Mouse (Mus musculus) brain, embryonic 18.5 days (tissue): Measurements from ENCODE around the gene Glt28d2.

Experiments
- DNase-seq: peaks from one replicate; pipeline ENCODE4 v3.0.0-alpha.2; 2012; ENCODE audit warnings: low read depth, low spot score

Gene Glt28d2

DNA sequence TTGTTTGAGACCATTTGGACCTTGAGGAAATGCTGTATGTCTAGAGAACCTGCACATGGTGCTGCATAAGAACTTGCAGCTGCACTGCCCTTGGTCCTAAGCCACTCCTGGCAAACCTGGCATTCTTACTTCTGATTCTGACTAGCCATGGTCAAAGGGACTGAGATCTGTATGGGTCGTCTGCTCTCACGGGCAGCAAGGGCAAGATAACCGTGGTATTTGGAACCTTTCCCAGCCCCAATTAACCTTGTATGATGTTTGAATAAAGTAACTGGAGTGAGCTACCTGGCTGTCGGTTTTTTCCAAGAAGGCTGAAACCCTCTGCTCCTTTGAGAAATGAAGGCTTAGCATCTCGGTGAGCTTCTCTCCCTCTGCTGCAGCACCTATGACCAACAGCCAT is 8.4 kb downstream of the Glt28d2 start:
- DNase-seq = no peak

DNA sequence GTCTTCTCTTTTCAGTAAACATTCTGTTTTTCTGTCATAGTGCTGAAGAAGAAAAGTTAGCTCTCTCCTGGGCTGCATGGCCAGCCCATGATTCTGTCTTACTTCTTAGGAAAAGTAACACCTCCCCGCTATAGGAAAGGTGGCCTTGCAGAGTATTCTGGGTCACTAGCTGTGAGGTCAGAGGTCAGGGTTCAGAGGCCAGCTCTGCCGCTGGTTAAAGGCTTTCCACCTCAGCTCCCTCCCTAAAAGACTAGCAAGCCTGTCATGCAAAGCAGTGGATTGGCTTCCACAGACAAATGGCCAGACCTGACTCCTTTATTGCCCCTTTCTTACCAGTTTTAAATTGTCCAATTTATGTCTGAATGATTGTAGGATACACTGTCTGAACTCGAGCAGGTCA is 23.3 kb downstream of the Glt28d2 start:
- DNase-seq = no peak

DNA sequence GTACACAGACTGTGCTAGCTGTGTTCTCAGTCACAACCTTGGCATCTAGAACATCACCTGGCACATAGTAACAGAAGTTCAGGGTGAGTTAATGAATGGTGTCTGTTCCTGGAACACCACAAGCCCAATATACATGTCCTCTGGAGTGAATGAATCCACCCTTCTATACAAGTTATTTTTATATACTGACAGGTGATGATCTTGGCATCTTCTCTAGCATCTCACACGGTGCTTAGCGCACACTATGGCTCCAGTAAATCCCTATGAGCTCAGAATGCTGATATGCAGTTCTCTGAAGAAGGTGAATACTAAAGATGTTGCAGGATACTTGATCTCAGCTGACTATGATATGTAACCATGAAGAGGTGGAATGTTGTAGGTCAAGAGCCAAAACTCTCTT is 24.4 kb downstream of the Glt28d2 start:
- no peak for DNase-seq

DNA sequence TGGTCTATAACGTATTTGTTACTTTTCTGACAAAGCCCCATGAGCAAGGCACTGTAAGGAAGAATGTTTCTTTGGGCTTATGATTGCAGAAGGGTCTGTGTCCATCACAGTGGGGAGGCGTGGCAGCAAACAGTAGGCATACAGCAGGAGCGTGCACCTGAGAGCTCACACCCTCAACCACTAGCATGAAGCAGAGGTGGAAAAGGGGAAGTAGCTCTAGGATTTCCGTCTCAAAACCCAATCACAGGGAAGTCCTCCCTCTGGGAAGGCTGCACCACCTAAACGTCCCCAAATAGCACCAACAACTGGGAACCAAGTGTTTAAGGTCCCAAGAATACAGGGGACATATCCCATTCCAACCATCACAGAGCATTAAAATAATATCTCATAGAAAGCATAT is 26.3 kb downstream of the Glt28d2 start:
- no peak for DNase-seq

DNA sequence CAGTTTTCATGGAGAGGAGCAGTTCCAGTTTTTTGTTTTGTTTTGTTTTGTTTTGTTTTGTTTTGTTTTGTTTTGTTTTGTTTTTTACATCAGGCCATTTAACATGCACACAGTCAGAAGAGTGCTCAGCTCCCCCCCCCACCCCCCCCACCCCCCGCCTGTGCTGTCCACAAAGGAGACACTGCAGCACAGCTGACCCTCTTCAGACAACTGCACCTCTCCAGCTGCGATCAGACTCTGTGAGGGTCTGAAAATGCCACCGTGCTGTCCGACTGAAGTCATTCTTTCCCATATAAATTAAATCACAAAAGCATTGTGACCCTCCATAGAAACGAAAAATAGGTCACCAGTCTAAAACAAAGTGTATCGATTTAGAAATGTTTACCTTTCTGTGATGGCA is 28.0 kb downstream of the Glt28d2 start:
- DNase-seq = no peak

DNA sequence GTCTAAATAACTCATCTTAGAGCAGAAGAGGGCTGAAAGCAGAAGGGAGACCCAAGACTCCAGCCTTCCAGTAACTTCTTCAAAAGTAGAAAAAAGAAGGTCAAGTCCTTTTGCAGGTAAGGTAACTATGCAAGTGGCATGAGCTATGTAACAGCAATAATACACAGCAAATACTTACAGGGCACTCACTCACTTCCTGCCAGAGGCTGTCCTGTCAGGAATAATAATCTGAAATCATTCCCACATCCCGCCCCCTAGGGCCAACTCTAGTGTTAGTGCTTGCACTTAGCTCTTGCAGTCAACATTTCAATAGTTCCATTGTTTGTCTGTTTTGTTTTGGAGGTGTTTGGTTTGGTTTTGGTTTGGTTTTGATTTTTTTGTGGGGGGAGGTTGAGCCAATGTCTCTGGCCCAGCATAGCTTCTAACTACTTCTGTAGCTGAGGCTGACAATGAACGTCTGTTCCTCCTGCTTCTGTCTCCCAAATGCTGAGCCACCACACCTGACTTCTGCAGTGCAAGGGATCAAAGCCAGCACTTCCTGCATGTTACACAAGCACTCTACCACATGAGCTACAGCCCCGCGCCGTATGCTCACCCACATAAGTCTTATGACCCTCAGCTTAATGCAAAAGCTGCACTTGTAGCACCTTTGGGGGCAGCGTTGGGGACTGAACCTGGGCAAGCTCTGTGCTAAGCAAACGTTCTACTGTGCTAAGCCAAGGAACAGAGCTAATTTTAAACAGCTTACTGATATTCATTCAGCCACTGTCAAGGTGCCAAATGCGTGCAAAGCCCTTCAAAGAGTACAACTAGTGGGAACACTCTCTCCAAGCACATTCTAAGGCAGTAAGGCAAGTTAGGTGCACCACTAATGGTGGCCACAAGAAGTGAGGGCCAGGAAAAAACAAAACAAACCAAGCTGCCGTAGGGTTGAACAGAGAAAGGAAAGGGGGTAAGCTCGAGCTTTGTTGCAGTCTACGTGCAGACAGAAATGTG is 28.9 kb downstream of the Glt28d2 start:
- no peak for DNase-seq

DNA sequence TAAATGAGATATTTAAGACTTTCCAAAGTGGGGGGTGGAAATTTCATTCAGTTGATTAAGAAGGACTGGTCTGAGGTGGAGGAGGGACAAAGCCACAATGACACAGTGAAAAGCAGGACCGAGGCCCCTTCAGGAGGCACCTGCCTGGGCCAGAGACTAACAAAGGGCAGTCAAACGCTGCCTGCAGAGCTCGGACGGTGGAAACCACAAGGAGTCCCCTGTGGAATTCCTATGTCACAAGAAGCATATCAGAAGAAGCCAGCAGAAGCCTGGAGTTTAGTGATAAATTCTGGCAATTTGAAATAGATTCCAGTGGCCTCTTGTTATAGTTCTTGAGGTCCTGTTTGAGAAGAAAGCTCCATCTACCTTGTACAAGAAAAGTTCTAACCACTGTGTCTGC is 30.2 kb downstream of the Glt28d2 start:
- no peak for DNase-seq

DNA sequence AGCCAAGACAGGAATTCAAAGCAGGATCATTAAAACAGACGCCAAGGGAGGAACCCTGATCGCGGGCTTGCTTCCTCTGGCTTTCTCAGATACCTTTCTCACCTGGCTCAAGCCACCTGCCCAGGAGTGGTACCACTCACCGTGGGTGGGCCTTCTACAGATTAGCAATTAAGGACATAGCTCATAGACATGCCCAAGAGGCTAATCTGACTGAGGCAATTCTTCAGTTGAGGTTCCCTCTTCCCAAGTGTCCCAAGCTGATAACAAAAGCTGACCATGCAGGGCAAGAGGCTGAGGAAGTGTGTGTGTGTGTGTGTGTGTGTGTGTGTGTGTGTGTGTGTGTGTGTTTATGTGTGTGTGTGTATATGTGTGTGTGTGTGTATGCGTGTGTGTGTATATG is 31.4 kb downstream of the Glt28d2 start:
- no peak for DNase-seq

DNA sequence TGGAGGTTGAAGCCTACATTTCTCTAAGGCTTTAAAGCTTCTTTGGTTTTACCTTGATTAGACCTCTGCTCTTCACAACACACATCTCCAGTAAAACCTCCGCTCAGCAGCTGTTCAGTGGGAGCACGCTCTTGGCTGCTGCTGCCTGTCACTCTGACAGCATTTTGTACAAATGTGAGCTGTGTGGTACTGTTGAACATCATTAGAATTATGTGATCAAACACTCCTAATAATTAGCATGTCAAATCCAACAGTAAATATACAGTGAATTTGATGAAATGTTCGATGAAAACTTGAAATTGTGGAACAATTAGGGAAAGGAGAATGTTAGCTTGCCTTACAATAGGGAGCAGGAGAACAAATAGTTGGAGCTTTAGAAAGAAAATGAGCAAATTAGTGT is 32.3 kb downstream of the Glt28d2 start:
- DNase-seq = no peak

DNA sequence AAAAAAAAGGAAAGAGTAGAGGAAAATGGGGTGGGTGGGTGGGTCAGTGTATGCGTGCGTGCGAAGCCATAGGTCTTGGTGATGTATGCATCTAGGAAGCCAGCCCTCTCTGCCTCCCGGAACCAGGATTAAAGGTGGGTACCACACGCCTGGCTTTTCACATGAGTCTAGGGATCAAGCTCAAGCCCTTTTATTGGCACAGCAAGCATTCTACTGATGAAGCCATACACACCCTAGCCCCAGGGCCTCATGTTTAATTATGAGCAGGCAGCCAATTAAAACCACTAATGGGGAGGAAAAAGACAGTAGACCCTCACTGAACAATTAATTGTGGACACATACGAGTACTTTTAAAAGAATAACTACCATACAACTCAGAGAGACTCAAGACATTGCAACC is 33.2 kb downstream of the Glt28d2 start:
- no peak for DNase-seq

DNA sequence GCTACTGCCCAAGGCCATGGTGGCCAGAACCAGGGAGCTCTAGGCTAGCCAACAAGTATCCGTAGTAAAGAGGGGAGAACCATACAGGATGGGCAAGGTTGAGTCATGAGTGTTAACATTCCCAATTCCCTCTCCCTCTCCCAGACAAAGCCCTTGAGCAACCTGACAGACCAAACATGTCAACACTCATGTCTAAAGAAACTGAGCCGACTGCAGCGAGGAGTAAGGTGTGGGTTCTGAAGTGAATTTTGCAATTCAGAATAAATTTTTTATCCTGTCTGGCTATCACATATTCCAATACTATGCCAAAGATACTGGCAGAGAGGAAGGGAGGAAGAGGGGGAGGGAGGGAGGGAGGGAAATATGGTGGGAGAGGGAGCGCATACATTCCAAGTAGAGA is 33.6 kb downstream of the Glt28d2 start:
- DNase-seq = peak; percentile 42

DNA sequence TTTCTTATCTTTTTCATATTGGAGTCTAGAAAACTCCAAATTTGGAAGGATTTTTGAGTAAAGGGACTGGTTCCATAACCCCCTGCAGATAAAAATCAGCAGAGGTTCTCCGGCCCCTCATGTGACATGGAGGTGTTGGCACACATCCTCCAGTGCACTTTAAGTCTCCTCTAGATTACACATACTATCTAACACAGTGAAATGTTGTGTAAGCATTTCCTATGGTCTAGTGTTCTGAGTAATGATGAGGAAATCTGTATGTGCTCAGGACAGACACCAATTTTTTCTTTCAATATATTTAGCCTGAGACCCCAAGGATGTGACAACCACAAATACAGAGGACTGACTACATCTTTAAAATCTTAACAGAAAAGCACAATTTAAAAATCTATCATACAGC is 37.2 kb downstream of the Glt28d2 start:
- DNase-seq = no peak

DNA sequence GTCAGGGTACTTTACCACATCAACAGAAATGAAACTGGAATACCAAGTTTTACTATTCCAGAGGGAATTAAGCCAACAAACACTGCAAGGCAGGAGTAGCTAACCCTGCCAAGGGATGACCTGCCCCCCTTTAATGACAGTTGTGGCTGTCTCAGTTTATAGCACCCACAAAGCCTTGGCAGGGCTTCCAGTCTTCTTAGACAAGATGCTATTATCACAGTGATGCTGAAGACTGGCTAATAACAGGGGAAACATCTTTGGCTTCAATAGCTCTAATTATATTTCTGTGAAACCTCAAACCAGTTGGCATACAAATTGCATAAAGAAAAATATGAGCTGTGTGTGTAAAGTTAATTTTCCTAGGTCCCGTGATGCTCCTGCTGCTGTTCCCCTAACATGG is 41.0 kb downstream of the Glt28d2 start:
- DNase-seq = no peak

DNA sequence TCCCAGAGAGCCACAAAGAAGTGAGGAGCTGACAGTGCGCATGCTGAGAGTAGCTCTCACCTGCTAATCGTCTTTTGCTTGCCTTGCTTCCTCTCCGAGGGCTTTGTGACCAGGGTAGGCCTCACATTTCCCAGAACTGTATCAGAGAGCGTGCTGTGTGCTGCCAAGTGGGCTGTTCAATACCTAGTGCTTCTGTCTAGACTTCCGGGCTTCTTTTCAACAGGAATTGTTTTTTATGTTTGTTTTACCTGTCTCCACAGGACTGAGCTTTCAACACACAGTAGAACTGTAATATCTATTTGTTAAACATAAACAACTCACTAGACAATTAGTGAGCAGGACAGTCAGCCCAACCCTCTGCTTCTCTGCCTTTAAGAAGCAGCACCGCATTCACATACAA is 42.0 kb downstream of the Glt28d2 start:
- DNase-seq = no peak

DNA sequence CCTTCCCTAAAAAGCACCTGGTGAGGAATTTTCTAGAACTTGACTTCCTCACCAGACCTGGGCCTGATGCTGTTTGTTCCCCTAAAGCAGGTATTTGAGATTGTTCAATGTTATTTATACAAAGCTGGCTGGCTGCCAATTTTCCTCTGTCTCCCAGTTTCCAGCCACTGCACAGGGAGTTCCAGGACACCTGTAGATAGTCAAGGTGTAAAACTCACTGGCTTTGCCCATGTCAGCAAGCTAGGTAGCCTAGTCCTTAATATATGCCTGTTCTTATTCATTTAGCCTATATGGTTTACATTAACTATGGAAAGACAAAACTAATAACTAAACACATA is 44.5 kb downstream of the Glt28d2 start:
- DNase-seq = no peak

DNA sequence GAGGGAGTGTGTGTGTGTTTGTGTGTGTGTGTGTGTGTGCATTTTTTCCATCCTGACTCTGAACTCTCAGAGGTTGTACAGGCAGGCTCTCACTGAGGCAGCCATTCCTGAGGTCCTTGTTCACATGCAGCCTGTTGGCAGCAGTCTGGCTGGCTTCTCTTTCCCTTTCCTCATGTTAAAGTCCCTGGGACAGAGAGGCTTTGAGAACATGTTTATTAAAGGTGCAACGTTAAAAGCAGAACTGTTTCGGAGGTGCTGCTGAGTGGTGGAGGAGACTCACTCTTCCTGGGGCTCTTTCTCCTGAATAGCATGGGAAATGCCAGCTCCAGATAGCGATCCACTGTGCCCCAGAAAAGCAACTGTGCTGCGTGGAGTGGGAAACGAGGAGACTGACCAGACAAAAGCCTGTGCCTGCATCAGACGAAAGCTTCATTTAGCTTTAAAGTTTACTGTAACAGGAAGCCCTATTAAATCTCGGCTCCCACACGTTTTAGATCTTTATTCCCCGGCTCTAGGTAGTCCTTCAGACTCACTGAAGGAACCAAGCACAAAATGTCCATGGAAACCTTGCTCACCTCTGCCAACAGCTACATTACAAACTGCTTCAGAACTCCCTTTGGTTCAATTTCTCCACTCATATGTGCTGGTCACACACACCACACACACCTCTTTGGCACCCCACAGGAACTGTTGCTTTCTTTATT is 45.0 kb downstream of the Glt28d2 start:
- DNase-seq = no peak

DNA sequence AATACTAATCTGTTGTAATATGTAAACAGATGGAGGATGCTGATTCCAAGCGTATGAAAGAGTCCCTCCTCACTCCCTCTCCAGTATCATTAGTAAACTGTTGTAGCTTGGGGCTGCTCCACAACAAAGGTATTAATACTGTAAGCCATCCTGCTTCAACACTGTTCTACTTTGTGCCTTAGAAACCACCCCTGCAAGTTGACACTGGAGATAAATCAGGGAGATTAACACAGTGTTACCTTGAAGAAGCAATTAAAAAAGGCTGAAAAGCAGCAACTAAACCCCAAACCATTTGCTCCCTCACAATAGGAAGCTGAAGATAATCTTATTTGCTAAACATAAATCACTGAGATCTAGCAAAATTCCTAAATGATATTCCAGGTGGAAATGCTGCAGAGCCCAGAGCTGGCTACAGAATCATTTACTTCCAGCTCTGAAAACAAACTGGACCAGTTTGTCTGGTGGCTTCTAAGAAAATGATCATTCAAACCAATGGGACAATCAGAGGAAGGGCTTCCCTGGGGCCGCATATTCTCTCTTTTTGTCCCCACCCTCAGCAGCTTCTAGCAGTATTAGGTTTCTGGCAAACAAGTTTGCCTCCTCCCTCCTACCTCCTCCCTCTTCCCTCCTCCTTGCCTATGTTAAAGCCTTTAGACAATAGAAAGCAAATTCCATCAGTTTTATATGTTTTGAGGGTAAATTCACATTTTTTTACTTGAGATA is 45.7 kb downstream of the Glt28d2 start:
- no peak for DNase-seq

DNA sequence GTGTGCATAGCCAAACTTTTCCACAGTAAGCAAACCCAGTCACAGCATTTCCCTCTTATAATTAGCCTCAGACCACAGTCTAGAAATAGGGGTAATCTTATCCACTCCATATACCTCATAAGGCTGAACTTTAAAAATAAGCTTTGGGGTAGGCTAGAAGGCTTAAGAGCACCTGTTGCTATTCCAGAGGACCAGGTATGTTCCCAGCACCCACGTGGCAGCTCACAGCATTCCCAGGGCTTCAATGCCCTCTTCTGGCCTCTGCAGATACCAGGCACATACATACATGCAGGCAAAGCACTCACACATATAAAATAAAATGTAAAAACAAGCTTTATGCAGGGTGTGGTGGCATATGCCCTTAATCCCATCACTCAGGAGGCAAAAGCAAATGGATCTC is 53.7 kb downstream of the Glt28d2 start:
- no peak for DNase-seq

DNA sequence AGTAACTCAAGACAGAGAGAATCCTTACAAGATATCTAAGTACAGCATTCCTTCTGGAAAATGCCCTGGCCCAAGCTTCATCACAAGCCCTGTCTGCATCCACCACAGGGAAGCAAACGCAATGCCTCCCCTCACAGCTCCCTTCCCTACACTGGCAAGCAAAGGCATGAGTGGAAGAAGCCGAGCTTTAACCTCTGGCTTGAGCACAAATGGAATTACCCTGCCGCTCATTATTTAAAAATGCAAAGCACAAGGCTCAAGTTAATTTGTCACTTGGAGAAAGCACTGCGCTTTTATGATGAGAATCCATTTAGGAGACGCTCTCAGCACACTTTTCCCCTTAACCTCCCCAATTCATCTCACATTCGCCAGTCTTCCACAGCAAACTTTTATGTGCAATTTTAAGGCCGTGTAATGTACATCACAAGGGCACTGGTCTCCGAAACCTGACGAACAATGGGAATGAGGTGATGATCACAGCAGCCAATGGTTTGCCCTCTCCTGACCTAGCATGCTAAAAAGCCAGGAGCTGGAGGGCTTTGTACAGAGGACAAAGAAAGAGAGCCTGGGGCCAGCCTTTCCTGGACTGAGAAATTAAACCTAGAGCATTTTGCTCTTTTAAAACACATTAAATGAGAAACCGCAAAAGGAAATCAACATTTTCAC is 54.7 kb downstream of the Glt28d2 start:
- no peak for DNase-seq

DNA sequence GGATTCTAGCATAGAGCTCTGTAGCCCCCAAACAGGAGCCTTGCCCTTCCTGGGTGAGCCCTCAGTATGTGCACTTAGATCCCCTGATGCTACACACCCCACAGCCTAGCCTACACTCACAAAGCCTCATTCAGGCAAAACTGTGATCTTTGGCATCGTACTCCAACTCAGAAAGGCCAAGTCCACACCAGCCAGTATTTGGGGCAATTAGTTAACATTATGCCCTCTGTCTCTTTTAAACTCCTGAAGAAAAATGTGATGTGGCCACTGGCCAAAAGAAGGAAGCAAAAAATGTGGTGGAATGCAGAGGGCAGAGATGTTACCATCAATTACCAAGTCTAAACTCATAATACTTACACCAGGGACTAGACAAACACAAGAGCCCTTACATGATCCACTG is 55.5 kb downstream of the Glt28d2 start:
- DNase-seq = no peak

DNA sequence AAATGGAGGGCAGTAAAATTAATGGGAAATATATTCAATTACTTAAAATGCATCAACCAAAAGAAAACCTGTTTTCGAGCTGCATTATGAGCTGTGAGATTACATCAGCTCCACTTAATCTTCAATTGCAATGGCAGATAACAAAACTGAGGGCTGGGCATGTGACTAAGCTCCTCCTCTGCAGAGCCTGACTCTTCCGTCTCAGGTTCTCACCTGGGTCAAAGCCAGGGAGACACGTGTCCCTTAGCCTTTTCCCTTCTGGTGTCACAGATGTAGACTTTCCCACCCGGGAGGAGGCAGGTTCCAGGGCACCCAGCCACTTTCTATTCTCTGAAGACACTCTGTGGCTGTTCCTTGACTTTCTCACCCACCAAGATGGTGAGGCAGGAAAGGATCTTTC is 58.3 kb downstream of the Glt28d2 start:
- no peak for DNase-seq

DNA sequence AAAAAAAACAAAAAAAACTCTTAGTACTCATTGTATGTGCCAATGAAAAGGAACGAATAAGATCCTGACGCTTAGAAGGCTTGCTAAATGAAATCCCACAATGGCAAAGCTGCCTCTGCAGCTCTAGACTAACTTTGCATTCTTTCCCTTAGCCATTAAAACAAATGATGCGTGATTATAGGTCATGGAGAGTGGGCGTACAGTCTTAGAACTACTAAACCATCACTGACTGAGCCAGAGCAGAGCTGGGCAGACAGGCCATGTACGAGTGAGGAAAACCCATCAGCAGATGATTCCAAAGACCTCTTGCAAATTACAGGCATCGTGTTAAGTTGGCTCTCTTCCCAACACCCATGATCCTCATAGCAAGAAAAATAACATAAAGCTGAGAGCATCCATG is 59.5 kb downstream of the Glt28d2 start:
- no peak for DNase-seq
